In genomic region chr4:150588300-150588621, GRCm38 (mm10) we compare ENCODE assay signal across 19 mouse cellular contexts.
DNase-seq lines count a peak whose midpoint lies in the region; ATAC-seq and TF ChIP-seq lines count a peak whose summit lies in the region.
"Had no signal": no experiment of that assay in that cellular context is flagged by ENCODE, and none has a peak within 500 bp of the region (broad histone marks: within the 10 kb centered on the region; RNA-seq: fewer than 3 reads in every experiment).

No protein-coding gene starts in this region.

- H3K4me3 ChIP-seq in lung, embryonic 15.5 days: no peak overlapping the region
- H3K4me3 ChIP-seq in lung, postnatal 0 days (ENCODE audit: low read depth, low read length): no peak overlapping the region
- no peak overlapping the region for H3K4me3 ChIP-seq in bone marrow macrophage, adult 2 months (ENCODE audit: insufficient read depth, low read length)
- H3K4me3 ChIP-seq: hindbrain, embryonic 12.5 days; intestine, embryonic 15.5 days; limb, embryonic 12.5 days had no signal

- no peak for TF ChIP-seq CTCF in lung, postnatal 0 days (IDR thresholded peaks at IDR 0.05)
- TF ChIP-seq CTCF in bone marrow macrophage, adult 2 months (IDR thresholded peaks at IDR 0.05; ENCODE audit: low read depth, low read length): 0 out of 2 replicates have a peak, but pooled peaks have one; percentile 9

- peak overlapping the region; percentile 31; the same call in 1 of the 2 replicates for H3K27ac ChIP-seq in lung, embryonic 15.5 days
- no peak overlapping the region for H3K27ac ChIP-seq in lung, postnatal 0 days (ENCODE audit: low read length)
- H3K27ac ChIP-seq in bone marrow macrophage, adult 2 months (ENCODE audit: insufficient read depth, low read depth, low read length): no peak overlapping the region
- H3K27ac ChIP-seq: hindbrain, embryonic 12.5 days; intestine, embryonic 15.5 days had no signal

- no peaks in the 10 kb centered on the region for H3K36me3 ChIP-seq in lung, embryonic 15.5 days
- no peaks in the 10 kb centered on the region for H3K36me3 ChIP-seq in lung, postnatal 0 days (ENCODE audit: insufficient read depth, low read length)
- H3K36me3 ChIP-seq: hindbrain, embryonic 12.5 days; intestine, embryonic 15.5 days had no signal

- no peak for ATAC-seq in lung, embryonic 15.5 days (ENCODE audit: borderline replicate concordance, extremely low read depth, low FRiP score, low TSS enrichment)
- ATAC-seq in lung, postnatal 0 days: no peak
- peak; percentile 20 for ATAC-seq in inflammation-experienced regulatory T-cells, adult 6 months
- ATAC-seq: forebrain, embryonic 16.5 days; intestine, embryonic 15.5 days; midbrain, embryonic 16.5 days had no signal

- WGBS in lung, embryonic 15.5 days: 58% methylated on average over 2 of the region's 2 CpGs
- 52% methylated on average over 2 of the region's 2 CpGs for WGBS in lung, postnatal 0 days

- no peak for DNase-seq in lung, postnatal 0 days (ENCODE audit: low spot score)
- peak; percentile 37 for DNase-seq in naive thymus-derived CD4-positive, alpha-beta T cell, adult 2 months (ENCODE audit: low read depth)
- DNase-seq in right cerebral cortex, postnatal 4 days: no peak
- no peak for DNase-seq in left cerebral cortex, adult 18-20 months (ENCODE audit: low spot score in 2 of 2)
- DNase-seq: adrenal gland, postnatal 10 days; cerebellum, postnatal 10 days; embryo, embryonic 11 days; heart, adult 18-20 months; kidney, postnatal 10 days; lung, postnatal 14 days; thymus, postnatal 4 days had no signal

- no peak for TF ChIP-seq POLR2A in bone marrow macrophage, adult 2 months (IDR thresholded peaks at IDR 0.05; ENCODE audit: borderline replicate concordance, low read depth, low read length)

- TF ChIP-seq EP300 in lung, postnatal 0 days (IDR thresholded peaks at IDR 0.05): no peak

- no peaks in the 10 kb centered on the region for H3K27me3 ChIP-seq in lung, embryonic 15.5 days
- H3K27me3 ChIP-seq in lung, postnatal 0 days (replicated peaks; ENCODE audit: insufficient read depth, low read length): no peaks in the 10 kb centered on the region
- H3K27me3 ChIP-seq: hindbrain, embryonic 12.5 days; intestine, embryonic 15.5 days; limb, embryonic 12.5 days had no signal

- H3K9ac ChIP-seq in lung, embryonic 15.5 days: no peak overlapping the region
- H3K9ac ChIP-seq in lung, postnatal 0 days (replicated peaks; ENCODE audit: low read depth): no peak overlapping the region
- H3K9ac ChIP-seq: hindbrain, embryonic 12.5 days; intestine, embryonic 15.5 days; limb, embryonic 12.5 days had no signal

- H3K9me3 ChIP-seq in lung, embryonic 15.5 days: no peaks in the 10 kb centered on the region
- H3K9me3 ChIP-seq in lung, postnatal 0 days (ENCODE audit: low read length): no peaks in the 10 kb centered on the region
- H3K9me3 ChIP-seq: hindbrain, embryonic 12.5 days; intestine, embryonic 15.5 days; limb, embryonic 12.5 days had no signal

- H3K4me2 ChIP-seq in lung, embryonic 15.5 days: no peak overlapping the region
- H3K4me2 ChIP-seq in lung, postnatal 0 days (replicated peaks; ENCODE audit: low read depth, low read length): no peak overlapping the region
- H3K4me2 ChIP-seq: hindbrain, embryonic 12.5 days; limb, embryonic 12.5 days had no signal

- peaks cover 81% of the 10 kb centered on the region for H3K4me1 ChIP-seq in lung, embryonic 15.5 days
- H3K4me1 ChIP-seq in lung, postnatal 0 days (ENCODE audit: insufficient read depth, low read depth, low read length): peaks cover 32% of the 10 kb centered on the region; the same call in 1 of the 2 replicates
- peaks cover 69% of the 10 kb centered on the region for H3K4me1 ChIP-seq in bone marrow macrophage, adult 2 months (ENCODE audit: control insufficient read depth, insufficient read depth, low read length)
